Mouse (Mus musculus) hindlimb bud, embryonic 11.5 days (tissue): ENCODE results near the gene Klhl2.

Source experiments
- DNase-seq: peaks from one replicate; pipeline ENCODE4 v3.0.0-alpha.2; 2012; ENCODE audit warnings: low read depth, low spot score; ENCODE audit errors: extremely low spot score

Gene Klhl2

GRCm38 (mm10) chr8:64707481-64707880 lies 142.3 kb downstream of the Klhl2 start:
- DNase-seq = no peak

GRCm38 (mm10) chr8:64703191-64703590 lies 146.6 kb downstream of the Klhl2 start:
- no peak for DNase-seq

- DNase-seq = no peak
Measured at GRCm38 (mm10) chr8:64692651-64693201, 157.1 kb downstream of the Klhl2 start, which contains the start of gene Cpe. TSS of gene Cpe (minus strand) at chr8:64693054.

- DNase-seq = no peak
Measured at GRCm38 (mm10) chr8:64691591-64692401, 158.0 kb downstream of the Klhl2 start.

- no peak for DNase-seq
Measured at GRCm38 (mm10) chr8:64690845-64691244, 159.0 kb downstream of the Klhl2 start.

GRCm38 (mm10) chr8:64690306-64690705 lies 159.5 kb downstream of the Klhl2 start:
- no peak for DNase-seq
